Mouse (Mus musculus): ENCODE measurements around the gene Tm9sf1.

GRCm38 (mm10) chr14:55617822-55618221 is 25.8 kb downstream of the Tm9sf1 start, which contains the start of gene Rec8:
- TF ChIP-seq CTCF (conservative IDR thresholded peaks at IDR 0.05 in 1 of 2, IDR thresholded peaks at IDR 0.05 in 1 of 2; ENCODE audit: low read depth in 2 of 2, low read length in 2 of 2): no peak
- TF ChIP-seq EP300 (IDR thresholded peaks at IDR 0.05; ENCODE audit: low read length): no peak
- no peak for TF ChIP-seq SMC3 (IDR thresholded peaks at IDR 0.05; ENCODE audit: low read depth, low read length)
- TF ChIP-seq MAFK (IDR thresholded peaks at IDR 0.05; ENCODE audit: insufficient replicate concordance, low read length): no peak
- no peak for TF ChIP-seq POLR2A (IDR thresholded peaks at IDR 0.05; ENCODE audit: low read depth, low read length)
- TF ChIP-seq USF2 (conservative IDR thresholded peaks at IDR 0.05; ENCODE audit: low read depth, low read length): no peak

Measured in CH12.LX (cell line).